Mouse (Mus musculus) left cerebral cortex, adult 18-20 months (tissue): Measurements from ENCODE around the gene Upk1b. TPM values are rescaled to one million over a fixed set of nuclear protein-coding genes. Genes with fewer than 3 reads are reported as not detected.

Experiments
- DNase-seq, 2 experiments: peaks; one replicate each; pipeline ENCODE4 v3.0.0; 2021 to 2022; ENCODE audit warnings: low spot score in 2 of 2, mixed read lengths in 1 of 2
- total RNA-seq, 2 experiments: library from RNA; stranded (reverse); gene quantifications; 2 replicates each; pipeline ENCODE4 v1.2.3; 2021

Upk1b gene
- total RNA-seq, 2 experiments from 2014 or later: 2.2 to 3.0 TPM

DNA sequence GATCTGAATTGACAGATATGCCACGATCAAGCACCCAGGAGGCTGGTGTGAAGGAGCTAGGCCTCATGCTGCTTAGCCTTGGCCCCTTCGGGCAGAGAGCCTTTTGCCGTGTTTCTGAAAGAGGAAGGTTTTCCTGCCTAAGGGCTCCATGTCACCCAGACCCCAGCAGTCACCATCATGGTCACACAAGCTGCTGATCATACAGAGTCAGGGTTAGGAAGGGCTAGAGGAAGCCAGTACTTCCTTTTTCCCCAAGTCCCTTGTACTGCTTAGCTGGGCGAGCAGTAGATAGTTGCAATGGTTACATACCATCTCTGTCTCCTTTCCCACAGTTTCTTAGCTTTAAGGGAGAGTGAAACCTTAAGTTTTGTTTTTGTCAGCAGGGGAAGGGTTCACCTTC is 36.6 kb downstream of the Upk1b start:
- no peak for DNase-seq

DNA sequence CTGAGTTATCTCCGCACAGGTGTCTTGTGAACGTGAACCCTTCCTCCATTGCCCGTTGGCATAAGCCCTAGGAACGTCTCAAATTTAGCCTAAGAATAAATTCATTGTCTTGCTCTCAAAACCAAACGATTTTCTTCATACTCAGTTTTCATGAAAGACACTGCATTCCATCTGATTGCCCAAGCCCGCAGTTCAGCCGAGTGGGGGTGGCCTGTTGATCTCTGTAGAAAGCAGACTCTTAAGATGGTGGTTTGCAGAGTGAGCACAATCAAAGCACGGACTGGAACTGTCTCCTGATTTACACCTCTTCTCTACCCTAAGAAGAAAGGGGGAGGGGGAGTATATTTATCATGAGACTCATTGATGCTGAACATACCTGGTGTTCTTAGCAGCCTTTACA is 37.7 kb downstream of the Upk1b start:
- no peak for DNase-seq

DNA sequence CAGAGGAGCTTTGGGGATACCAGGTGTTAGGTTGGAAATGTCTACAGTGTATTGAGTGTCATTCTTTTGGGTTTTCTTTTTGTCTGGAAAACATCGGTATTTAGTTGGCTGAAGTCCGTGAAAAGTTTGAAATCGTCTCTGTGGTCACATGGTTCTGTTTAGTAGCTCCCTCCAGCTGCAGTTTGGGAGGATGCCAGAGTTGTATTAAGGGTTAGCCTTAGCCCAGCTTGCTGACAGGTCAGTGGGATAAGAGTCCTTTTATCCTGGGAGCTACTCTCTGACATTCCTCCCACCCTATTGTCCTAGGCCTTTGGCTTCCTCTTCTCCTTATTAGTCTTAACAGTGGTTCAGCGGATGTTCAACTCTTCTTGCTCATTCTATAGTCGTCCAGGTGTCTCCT is 38.2 kb downstream of the Upk1b start:
- DNase-seq: no peak

DNA sequence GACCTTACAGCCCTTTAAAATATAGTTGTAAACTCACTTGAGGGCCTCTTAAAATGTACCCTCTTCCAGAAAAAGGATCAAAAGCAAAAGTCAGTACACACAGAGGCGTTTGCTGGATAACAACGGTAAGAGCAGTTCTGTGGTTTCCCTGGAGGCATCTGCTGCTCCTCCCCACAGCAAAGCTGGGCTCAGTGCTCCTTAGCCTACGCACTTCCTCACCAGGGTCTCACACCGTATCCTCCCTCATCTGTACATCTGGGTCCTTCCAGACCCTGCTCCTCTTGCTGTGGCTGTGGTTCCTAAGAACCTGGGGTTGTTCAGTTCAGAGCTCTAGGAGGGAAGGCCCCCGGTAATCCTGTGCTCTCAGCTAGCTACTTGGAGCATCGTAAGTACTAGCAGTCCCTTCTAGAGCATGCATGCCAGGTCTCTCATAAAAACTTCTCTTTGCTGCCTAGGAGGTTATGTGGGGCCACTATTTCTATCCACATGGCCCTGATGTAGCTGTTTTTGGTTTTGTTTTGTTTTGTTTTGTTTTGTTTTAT is 39.2 kb downstream of the Upk1b start:
- no peak for DNase-seq

DNA sequence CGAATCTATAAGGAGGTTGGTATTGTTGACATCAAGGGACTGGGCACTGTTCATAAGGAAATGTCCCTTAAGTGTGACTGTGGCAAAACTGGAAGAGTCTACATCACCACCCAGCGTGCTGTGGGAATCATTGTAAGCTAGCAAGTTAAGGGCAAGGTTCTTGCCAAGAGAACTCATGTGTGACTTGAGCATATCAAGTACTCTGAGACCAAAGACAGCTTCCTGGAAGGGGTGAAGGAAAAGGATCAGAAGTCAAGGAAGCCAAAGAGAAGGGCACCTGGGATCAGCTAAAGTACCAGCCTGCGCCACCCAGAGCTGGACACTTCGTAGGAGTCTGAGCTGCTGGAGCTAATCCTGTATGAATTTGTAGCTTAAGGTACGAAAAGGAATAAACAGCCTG is 39.9 kb downstream of the Upk1b start:
- no peak for DNase-seq

DNA sequence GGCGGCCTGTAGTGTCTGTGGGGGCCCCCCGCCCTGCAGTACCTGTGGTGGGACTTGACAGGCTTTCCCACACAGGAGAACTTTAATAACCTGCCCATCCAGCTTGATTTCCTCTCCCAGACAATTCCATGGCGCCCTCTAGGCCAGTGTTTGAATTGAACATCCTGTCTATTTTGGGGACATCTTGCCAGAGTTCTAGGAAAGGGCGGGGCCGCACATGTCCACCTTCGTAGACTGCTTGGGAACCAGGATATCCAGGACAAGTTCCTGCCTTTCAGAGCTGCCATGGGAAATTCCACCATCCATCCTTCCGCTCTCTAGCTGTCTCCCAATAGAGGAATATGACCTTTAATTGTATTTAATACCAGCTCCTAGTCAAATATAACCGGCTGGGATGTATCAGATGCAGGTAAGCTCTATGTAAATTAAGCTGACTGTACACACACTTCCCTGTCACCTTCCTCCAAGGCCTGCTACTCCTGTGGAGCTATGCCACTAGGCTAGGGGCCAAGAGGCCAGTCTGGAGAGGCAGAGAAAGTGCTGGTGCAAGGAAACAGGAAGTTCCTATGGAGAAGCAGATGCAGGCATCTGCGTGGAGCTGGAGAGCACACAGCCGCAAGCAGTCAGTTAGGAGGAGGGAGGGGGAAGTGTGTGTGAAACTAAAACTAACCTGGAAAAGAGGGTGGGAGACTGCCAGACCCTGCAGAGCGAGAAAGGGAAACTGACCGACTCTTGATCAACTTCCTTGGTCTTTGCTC is 41.8 kb downstream of the Upk1b start:
- no peak for DNase-seq

DNA sequence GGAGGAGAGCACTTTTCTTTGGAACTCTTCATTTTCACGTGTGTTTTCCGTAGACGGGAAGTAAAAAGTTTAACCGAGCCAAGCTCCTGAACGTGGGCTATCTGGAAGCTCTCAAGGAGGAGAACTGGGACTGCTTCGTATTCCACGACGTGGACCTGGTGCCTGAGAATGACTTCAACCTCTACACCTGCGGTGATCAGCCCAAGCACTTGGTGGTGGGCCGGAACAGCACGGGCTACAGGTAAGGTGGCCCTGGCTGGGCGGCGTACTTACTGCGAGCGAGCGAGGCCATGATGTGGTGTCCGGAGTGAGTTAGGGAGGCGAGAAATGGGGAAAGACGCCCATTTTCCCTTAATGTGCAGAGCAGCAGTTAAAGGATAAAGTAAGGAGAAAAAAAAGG is 42.5 kb downstream of the Upk1b start:
- no peak for DNase-seq

DNA sequence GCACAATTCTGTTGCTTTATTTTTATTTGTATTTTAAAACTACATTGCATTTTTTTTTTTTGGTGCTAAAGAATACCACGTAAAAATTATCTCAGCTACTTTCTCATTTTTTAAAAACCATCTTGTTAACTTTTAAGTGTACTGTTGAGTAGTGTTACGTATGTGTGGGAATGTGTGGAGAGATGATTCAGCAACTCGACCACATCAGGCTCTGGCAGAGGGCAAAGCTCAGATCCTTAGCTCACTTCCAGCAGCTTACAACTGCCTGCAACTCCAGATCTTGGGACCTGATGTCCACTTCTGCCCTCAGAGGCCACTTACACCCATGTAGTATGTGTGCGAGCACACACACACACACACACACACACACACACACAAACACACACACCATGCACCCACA is 43.6 kb downstream of the Upk1b start:
- DNase-seq: no peak

DNA sequence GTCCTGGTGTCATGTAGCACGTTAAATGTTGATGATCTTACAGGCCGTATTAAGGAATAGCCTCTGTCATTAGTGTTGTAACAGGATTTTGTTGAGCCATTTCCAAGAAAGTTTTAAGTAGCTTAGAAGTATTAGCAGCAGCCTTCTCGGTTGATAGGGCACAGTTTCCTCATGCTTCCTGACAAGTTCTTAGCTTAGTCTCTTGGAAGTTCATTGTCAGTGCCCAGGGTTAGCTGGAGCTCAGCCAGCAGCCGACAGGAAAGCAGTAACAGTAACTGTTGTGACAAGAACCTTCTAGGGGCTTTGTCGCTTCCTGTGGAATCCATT is 44.0 kb downstream of the Upk1b start:
- no peak for DNase-seq

DNA sequence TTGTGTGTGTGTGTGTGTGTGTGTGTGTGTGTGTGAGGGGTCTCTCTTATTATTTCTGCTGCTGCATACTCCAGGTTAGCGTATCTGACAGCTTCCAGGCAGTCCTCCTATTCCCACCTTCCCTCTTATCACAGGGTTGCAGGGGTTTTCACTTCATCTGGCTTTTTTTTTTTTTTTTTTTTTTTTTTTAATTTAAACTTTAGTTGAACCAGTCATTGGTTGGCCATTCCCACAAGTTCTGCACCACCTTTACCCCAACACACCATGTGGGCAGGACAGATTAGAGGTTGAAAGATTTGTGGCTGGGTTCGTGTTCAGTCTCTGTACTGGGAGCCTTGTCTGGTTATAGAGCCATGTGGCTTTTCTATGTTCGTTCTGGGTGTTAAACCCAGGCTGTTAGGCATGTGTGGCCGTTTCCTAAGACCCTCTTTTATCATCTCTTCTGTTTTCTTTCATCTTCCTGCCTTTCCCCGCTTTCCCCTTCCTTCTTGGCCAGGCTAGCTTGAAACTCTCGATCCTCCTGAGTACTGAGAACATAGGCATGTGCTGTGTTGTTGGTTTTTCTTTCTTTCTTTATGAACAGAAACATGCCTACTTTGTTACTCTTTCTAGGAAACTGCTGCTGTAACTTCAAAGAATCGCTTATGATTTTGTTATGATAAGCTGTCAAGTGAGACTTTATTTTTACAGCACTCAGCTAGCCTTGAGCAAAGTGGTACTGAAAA is 44.5 kb downstream of the Upk1b start:
- no peak for DNase-seq

DNA sequence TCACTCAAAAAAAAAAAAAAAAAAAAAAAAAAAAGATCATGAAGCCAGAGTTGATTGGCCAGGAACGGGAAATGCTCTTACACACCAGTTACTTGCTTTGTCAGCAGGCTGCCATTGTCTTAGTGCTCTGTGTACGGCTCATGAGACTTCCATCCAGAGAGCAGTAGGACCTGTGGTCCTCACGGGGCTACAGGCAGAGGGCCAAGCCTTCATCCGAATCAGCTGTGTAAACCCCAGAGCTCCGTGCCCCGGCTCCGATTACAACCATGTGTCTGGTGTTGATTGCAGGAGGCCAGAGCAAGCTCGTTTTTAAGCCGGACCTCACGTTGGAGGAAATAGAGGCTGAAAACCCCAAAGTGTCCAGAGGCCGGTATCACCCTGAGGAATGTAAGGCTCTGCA is 46.5 kb downstream of the Upk1b start:
- DNase-seq: no peak

DNA sequence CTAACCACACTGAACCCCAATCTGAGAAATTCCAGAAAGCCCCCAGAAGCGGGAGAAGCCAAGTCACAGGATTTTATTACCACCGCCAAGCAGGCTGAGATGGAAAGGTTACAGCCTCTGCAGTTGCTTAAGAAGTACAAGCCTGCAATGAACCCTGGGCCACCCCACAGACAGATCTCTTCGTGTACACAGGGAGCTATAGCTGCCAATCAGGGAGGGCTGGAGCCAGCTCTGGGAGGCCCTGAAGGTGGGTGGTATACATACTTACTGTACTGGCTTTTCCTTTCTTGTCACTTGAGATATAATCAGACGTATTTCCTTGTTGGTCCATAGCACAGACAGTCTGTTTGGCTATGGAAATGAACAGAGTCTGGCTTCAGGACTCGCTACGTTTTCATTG is 49.3 kb downstream of the Upk1b start:
- DNase-seq: no peak

DNA sequence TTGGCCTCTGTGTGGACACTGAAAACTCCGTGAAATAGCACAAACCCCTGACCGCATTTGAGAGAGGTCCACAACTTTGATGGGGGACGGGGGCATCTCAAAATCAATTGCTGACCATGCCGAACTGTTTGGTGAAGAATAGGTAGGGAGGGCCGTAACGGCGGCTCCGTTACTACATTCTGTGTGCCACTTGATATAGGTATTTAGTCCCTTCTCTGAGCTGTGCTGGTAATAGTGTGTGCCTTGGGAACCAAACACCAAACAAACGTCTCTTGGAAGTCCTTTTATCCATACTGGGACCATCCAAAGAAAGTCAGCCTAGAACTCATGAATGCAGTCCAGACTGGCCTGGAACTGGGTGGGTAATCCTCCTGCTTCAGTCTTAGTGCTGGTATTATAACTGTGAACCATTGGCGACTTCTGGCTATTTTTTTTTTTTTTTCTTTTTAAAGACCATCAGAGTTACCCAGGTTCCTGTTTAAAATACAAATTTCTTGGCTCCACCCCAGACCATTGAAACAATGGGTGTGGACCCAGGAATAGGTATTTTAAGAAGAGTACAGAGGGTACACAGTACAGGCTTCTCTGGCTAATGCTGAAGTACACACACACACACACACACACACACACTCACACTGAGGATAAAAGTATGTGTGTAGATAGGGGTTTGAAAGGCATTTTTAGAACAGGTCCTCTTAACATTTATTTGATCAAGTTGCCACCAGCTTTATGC is 56.0 kb downstream of the Upk1b start:
- no peak for DNase-seq

DNA sequence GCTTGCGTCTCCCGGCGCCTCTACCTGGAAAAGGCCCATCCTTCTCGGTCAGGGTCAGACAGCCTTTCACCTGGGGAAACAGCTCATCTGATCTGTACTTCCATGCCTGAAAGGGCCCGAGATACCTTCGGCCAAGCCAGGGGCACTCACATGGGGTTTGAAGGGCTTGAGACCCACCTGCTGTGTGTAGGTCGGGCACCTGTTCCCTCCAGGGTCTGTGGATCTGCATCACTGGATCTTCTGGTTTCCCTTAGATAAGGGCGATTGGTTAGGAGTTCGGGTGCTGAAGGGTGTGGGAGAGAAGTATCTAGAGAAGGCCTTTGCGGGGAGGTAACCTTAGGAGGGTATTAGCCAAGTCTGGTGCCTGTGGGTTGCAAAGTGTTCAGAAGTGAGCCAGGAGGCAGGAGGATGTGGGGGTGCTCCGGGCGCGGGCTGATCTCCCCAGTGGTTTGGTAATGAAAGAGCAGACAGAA is 57.4 kb downstream of the Upk1b start:
- DNase-seq: peak; percentile 31 to 46

DNA sequence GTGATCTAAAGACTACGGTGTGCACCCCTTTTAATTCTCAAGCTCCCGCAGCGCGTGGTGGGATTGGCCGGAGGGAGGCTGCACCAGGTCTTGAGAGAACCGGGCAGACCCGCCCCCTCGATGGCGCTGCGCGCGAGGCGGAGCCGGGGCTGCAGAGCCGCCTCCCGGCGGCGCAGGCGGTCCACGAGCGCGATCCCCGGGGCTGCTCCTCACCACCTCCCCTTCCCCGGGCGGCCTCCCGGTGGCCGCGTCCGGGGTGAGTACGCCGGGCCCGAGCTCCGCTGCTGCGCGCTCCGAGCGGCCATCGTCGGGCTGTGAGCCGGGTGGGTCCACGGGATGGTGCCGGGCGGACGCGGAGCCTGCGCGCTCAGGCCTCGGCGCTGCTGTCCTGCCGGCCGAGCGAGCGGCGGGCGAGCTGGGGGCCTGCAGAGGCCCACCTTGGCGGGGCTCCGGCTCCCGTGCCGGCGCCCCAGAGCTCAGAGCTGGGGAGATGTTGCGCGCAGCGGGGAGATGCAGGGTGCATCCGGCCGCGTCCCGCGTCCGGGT is 57.9 kb downstream of the Upk1b start, which contains the start of gene B4galt4:
TSS of gene B4galt4 (plus strand) at position 152 of the 546 bp plus-strand sequence.
- peak; percentile 79 to 88 for DNase-seq

DNA sequence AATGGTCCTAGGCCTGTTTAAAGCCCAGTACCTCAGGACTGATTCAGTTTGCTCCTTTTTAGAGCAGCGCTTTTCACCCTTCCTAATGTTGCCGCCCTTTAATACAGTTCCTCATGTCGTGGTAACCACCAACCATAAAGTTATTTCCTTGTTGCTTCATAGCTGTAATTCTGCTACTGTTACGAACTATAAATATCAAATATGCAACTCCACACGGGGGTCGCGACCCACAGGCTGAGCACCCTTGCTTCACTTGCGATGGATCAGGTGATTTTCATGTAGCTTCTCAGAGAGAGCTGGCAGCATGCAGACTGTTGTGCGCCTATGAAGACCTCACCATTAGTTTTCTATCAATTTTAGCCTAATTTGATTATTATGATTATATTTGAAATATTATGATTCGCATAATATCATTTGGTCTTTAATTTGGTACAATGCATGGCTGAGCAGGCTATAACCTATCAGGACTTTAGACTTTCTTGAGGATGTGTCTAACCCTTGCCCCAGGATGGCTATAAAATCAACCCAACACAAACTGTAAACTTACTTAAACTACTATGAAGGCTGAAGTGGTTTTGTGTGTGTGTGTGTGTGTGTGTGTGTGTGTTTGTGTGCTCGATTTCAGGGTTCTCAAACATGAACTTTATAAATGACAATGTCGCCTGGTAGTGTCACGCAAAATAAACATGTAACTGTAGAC is 58.8 kb downstream of the Upk1b start:
- no peak for DNase-seq

DNA sequence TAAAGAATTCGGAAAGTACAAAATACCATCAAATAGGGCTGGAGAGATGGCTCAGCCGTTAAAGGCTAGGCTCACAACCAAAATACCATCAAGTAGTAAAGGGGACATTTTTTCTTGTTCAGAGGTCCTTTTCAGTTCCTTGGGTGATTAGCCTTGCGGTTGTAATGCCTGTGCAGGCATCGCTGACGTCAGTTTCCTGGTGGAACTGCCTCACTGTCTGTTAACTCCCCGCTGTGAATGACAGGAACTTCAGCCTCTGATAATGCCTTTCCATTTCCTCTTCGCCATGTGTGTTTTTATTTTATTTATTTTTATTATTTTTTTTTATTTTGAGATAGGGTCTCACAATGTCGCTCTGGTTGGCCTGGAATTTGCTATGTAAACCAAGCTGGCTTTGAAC is 69.2 kb downstream of the Upk1b start:
- DNase-seq: no peak

DNA sequence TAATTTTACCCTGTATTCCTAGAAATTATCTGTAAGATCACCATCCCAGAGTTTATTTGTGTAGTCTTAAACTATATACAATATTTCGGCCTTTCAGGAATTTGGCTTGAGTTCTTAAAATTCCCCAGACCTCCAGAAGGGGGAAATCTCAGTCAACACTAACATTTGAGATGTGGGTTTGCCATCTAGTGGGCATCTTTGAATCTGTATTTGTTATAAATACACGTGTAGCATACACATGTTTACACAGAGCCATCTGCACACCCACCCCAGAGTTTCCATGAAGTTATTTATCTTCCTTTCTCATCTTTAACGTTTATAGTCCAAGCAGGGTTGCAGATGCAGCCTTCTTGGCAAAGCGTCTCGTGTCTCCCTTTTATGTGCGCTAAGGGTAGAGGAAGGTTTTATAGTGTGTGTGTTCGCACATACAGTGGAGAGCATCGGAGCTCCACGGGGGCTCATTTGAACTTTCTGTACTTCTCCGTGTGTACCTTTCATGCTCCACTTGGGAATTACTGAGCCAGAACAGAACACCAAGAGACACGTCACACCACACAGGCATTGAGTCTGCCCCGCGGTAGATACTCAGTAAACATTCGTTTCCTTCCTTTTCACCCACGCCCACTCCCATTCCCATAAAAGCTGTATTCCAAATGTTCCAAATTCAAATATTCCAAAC is 70.4 kb downstream of the Upk1b start:
- no peak for DNase-seq

DNA sequence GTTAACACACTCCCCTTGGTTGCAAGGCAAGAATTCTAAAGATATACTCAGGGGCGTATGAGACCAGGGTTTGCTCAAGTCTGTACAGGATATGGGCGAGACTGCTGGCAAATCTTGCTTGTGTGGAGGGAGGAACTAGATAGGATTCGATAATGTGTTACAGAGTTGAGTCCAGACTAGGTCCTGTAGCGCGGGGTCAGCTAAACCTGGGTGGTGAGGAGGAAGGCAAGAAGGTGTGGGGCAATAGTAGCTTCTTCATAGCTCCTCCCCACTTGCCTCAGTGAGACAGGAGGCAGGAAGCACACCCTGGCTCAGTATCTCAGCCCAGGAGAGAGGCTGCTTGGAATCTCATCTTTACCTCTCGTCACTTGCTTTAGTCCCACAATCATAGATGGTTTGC is 71.0 kb downstream of the Upk1b start:
- DNase-seq: no peak

DNA sequence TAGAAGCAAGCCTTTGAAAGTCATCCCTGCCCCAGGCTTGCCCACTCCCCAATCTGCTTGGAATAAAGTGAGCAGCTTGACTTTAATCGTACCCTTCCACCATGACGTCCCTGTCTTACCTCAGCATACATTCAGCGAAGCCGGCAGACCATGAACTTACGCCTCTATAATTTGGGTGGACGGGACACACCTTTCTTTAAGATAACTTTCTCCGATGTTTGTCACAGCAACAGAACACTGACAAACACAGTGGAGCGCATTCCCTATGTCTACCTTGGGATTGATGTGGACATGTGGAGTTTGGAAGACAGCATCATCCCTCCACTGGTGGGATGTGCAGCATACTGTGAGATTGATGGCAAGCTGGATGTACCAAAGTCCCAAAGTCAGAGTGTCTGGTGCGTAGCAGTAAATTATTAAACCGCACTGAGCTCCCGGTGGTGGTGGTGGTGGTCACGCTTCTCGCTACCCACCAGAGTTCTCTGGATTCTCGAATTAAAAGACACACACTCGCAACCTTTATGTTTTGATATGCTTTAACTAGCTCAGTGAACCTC is 71.5 kb downstream of the Upk1b start:
- no peak for DNase-seq
